Mouse (Mus musculus) spleen, adult 2 months (tissue): Measurements from ENCODE around the gene Epb41l1.

Experiments
- CTCF ChIP-seq: fragments of 200-500 bp; IDR thresholded peaks from 2 replicates; pipeline ENCODE4 v1.5.1; 2011; ENCODE audit warnings: mild to moderate bottlenecking, inconsistent platforms; ENCODE audit not compliant: insufficient read depth, insufficient read length, insufficient replicate concordance; ENCODE audit errors: extremely low read depth
- POLR2A ChIP-seq: fragments of 200-500 bp; IDR thresholded peaks from 2 replicates; pipeline ENCODE4 v1.6.1; 2011; ENCODE audit warnings: low read depth, low read length, inconsistent platforms

GRCm38 (mm10) chr2:156460470-156460869, 39.8 kb downstream of the Epb41l1 start:
- TF ChIP-seq POLR2A (no peak), CTCF (0 out of 2 replicates have a peak, but pooled peaks have one; percentile 6)
